Mouse (Mus musculus): Measurements from ENCODE around the gene Ryr1.

Gene Ryr1

DNA sequence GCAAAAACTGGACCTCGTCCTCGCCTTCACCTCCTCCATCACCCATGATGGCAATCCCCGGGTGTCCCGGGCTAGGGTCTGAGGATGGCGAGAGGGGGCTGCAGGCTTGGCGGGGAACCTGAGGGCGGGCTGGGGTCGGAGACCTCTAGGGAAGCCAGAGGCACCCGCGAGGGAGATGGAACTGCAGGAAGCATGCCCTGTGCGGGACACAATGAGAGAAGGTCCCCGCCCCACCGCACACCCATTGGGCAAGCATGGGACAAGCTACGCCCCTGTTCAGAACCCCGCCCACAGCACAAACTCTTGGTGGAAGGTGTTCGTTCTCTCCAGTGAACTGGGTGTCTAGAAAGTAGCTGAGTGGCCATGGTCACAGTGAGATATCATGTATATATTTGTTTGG, at the start of gene Ryr1:
Ryr1 (minus strand) TSS at position 210 of the 400 bp plus-strand sequence.
- DNase-seq (ENCODE audit: extremely low spot score), result peak; percentile 82

DNA sequence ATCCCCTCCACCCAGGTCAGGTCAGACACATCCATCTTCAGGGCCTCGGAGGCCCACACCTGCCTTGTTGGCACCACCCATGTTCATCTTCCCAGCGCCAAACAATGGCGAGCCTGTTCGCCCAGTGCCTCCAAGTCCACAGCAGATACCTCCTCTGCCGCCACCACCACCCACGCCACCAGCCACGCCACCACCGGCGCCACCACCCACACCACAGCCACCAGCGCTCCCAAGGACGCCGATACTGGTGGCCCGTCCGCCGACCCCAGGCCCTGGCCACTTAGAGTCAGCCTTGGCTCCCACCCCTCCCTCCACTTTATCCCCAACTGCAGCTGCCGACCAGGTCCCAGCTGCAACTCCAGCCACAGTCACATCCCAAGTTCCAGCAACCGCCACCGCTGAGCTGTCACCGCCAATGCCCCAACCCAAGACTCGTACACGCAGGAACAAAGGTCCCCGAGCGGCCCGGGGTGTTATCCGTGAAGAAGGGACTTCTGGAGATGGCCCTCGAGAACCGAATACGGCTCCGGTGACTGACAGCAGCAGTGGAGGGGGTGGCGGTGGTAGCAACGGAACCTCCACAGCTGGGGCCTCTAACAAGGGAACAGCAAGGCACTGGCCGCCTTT, 47.5 kb upstream of the Ryr1 start:
- no peak for DNase-seq (ENCODE audit: extremely low spot score)

DNA sequence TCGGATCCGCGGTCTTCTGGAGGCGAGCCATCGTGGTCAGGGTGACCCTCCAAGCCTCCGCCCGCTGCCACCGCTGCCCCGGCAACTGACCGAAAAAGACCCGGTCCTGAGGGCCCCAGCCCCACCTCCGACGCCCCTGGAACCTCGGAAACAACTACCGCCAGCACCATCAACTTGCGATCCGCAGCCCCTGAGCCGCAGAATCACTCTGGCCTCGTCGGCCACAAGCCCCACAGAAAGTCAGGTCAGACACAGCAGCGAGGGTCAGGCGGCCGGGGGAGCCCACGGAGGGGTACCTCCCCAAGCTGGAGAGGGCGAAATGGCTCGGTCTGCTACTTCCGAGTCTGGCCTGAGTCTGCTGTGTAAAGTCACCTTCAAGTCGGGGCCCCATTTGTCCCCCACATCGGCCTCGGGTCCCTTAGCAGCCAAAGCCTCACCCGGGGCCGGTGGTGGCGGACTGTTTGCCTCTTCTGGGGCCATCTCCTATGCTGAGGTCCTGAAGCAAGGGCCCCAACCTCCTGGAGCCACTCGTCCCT, 46.7 kb upstream of the Ryr1 start:
- no peak for DNase-seq (ENCODE audit: extremely low spot score)

DNA sequence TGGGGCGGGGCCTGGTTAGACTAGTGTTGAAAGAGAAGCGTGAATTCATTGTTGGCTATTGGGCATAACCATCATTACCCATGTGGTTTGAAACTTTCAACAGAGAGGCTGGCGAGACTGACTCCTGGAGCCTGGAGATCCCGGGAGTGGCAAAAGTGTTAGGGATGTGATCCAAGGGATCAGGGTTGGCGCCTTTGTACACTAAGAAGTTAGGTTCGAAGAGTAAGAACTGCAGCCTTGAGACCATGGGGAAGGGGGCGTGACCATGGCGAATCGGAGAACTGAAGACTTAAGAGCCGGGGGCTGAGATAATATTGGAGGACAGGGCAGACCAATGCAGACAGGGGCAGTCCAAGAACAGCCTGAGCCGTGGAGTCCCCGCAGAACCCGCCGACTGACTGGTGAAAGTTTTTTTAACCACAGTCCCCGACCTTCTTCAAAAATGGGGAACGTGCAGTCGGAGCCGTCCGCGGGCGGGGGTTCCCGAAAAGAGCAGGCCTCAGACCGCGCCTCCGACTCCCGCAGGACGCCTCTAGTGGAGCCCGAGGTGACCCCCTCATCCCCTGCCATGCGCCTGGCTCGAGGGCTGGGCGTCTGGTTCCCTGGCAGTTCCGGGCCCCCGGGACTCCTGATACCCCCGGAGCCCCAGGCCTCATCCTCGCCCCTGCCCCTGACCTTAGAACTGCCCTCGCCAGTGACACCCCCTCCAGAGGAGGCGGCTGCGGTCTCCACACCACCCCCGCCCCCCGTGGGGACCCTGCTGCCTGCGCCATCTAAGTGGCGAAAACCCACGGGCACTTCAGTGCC, 46.0 kb upstream of the Ryr1 start:
- peak; percentile 55 for DNase-seq (ENCODE audit: extremely low spot score)

DNA sequence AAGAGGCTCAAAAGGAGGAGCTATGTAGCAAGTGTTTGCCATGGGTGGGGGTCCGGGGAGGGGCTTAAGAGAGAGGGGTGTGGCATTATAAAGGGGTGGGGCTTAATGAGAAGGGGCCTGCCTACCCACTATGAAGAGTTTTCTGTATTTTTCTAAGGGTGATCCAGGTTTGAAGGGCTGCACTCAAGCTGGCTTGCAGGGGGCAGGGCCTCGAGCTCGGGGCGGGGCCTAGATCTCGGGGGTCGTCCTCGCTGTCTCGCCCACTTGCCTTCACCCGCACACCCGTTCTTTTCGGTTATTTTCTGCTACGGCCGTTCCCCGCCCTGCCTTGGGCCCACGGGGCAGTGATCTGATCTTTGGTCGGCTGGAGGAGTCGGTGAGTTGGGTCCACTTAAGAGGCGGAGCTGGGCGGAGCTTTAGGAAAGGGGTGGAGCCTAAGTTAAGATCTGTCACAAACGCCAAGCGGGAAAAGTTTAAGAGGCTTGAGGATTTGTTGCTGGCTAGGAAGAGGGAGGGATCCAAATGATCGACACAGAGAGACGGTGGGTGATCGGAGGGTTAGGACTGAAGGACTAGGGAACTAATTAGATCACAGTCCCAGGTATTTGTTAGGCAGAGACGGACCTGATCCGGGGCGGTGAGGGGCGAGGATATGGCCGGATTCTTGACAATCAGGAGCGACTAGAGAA, 45.2 kb upstream of the Ryr1 start, which contains the start of the genes Ggn and Spred3:
Ggn (plus strand) TSS at position 145 of the 689 bp plus-strand sequence.
Spred3 (minus strand) TSS at position 346 of the 689 bp plus-strand sequence.
- DNase-seq (ENCODE audit: extremely low spot score), result peak; percentile 85

DNA sequence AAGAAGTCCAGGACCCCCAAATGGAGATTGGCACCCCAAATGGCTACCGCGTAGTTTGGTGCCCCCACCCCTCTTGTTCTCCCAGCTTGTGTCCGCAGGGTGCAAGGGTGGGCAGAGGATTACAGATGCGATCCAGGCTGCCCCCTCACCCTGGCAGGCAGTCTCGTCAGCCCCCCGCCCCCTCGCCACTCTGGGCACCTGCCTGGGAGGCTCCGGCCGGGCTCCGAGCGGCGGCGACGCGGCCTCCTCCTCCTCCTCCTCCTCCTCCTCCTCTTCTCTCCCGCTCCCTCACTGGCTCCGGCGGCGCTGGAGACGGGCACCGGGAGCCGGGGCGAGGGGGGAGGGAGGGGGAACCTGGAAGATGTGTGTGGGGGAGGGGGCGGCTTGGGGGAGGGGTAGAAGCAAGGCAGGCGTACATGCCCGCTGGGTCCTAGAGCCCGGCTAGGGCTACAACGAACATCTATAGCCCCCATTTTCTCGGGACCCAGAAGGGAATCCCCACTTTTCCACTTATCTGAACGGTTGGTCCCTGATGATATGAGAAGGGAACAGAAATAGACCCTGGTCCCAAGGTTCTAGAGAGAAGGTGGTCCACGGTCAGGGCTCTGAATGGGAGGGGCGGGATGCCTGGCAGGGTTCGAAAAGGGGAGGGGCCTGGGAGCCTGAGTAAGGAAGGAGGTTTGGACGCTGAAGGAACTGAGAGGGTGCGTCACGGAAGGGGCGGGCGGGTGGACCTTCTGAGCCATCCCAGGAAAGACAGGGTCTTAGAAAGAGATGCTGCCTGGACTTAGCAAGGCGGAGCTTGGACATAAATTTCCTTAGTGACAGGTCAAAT, 44.5 kb upstream of the Ryr1 start:
- DNase-seq (ENCODE audit: extremely low spot score), result peak; percentile 92

DNA sequence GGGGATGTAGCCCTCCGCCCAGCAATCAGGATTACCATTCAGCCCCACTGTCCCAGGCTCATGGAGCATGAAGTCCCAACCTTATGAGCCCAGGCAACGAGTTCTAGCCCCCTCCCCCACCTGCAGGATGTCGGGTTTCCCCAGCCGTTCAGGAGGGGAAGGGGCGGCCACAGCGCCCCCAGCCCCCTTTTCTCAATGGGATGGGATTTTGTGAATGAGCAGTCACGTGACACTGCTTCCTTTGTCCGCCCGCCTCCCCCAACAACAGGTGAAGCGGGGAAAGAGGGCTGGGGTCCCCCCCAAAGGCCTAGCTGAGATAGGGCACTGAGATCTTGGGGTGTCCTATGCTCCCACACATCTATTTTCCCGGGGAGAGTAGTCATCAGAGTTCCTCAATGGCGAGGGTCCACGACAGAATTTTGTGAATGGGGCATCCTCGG, 43.8 kb upstream of the Ryr1 start:
- DNase-seq (ENCODE audit: extremely low spot score), result peak; percentile 72

DNA sequence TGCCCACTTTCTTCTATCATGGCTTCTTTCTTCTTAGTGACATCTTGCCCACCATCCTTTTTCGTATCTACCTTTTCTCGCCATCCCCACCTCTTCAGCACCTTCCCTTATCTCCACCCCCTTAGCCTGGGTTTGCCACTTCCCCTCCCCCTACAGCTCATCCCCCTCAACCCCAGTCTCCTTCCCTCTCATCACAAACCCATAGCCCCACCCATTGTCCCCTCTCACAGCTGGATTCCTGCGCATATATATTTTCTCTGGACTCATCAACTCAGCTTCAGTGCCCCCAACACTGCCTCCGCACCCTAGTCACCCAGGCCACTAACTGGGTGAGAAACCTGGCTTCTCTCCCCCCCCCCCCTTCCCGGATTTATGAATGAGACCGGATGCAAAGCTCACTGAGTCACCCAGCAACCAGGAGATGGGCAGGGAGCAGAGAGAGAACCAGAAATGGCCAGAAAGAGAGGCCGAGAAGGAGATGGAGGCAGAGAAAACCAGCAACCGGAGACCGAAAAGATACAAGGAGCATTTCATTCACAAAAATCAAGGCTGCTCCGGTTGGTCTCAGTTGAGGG, 43.2 kb upstream of the Ryr1 start:
- peak; percentile 39 for DNase-seq (ENCODE audit: extremely low spot score)

DNA sequence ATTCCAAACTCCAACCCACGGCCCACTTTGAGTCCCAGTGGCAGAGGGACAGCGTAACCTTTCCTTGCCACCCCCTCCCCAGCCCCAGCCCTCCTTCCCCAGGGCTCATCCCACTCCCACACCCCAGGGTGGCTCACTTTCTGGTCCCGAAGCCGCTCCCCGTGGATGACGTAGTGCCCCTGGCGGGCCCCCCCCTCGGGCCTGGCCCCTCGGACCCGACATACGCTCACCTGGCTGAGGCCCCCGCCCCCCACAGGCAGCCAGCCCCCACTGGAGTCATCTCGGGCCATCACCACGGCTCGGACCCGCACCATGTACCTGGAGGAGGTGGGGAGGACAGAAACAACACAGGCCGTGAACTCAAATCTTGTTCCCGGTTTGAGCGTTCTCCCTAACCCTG, 42.7 kb upstream of the Ryr1 start:
- DNase-seq (ENCODE audit: extremely low spot score), result no peak

DNA sequence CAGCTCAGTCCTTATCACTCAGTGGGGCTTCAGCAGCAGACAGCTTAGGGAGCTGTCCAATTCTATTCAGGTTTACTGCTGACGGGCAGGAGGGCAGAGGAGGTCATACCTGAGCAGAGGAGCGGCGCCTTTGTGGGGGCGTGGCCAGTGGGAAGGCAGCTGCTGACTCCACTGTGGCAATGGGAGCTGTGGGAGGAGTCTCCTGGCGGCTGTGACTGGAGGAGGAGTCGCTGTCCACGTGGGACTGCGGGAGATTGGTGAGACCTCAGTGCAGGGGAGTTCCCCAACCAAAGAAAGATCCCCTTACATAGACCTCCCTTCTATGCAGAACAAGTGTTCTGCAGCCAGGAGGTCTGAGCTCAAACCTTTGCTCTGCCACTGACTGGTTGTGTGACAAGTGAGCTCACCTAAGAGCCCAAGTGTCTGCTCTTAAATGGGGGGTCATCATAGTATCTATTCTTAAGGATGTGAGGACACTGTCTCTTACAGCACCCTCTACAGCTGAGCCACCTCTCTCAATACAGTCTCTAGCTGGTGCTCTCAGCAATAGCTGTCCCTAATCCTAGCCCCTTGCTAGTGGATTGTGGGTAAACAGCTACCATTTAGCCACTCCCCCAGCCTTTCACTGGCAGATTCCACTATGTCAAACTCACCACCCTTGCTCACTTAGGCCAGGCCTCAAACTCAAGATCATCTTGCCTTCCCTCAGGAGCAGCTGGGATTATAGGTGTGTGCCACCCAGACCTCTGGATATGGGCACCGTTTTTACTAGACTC, 38.0 kb upstream of the Ryr1 start:
- DNase-seq (ENCODE audit: extremely low spot score), result peak; percentile 48

DNA sequence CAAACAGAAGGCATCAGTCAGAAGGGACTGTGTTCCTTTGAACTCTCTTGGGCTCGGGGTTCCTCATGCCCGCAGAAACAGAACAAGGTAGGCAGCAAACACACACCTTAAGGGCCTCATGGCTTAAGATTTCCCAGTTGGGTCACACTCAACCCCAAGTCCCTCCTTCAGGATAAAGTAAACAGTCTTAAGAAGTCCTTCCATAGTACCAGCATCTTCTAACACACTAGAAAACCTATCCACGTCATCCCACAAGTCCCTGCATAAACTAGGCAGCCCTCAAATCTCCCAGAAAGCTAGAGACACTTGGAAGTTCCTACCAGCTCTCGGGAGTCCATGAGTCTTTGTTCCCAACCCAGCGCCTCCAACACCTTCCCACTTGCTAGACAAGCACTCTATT, 37.3 kb upstream of the Ryr1 start:
- no peak for DNase-seq (ENCODE audit: extremely low spot score)

DNA sequence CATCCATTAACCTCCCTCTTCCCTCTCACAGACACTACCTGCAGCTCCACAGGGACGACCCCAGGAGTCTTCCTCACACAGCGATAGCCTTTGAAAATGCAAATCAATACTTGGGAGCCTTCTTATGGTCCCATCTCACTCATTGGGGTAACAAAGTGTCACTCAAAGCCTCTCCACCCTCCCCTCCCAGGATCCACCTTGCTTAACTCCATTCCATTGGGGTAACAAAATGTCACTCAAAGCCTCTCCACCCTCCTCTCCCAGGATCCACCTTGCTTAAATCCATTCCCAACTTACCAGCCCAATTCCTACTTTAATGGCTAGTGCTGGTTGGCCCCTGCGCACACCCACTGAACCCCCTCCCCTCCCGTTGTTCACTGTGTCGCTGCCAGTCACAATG, 33.3 kb upstream of the Ryr1 start:
- DNase-seq (ENCODE audit: extremely low spot score), result no peak

DNA sequence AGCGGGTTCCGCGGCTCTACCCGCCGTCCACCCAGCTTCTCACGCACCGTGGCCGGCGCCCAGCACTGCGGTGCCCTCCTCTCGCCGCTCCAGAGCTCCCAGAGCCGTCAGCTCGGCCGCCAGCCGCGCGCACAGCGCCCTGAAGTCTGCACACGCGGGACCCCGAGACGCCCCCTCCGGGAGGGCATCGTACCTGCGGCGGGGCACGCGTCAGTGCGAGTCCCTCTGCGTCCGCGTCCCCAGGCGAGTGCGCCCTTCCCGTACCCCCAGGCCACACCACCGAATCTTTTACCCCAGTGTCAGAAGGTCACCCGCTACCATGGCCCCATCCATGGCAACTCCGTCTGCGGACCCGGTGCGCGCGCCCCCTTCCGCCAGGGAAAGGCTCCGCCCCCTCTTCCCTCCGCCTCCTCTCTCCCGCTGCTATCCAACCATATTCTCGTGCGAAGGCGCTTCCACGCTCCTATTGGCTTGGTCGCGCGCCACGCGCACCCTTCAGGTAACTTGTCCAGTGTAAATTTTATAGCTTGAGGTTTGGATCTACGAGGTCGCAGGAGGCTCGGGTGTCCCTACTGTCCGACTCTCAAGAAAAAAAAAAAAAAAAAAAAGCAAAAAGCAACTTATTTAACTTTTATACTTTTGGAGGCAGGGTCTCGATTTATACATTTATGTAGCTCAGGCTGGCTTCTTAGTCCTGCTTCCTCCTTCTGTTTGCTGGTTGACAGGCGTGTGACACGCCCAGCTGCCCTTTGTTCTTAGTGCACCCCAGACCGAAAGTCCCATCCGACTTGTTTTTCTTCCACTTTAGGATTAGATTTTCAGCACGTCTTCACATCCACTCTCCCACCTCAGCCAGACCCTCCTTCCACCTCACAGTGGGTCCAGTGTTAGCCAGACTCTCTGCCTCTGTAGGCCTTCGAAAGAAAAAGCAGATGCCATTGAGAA, 31.1 kb upstream of the Ryr1 start, which contains the start of gene Fam98c:
Fam98c (minus strand) TSS at position 397 of the 945 bp plus-strand sequence.
- peak; percentile 86 for DNase-seq (ENCODE audit: extremely low spot score)

DNA sequence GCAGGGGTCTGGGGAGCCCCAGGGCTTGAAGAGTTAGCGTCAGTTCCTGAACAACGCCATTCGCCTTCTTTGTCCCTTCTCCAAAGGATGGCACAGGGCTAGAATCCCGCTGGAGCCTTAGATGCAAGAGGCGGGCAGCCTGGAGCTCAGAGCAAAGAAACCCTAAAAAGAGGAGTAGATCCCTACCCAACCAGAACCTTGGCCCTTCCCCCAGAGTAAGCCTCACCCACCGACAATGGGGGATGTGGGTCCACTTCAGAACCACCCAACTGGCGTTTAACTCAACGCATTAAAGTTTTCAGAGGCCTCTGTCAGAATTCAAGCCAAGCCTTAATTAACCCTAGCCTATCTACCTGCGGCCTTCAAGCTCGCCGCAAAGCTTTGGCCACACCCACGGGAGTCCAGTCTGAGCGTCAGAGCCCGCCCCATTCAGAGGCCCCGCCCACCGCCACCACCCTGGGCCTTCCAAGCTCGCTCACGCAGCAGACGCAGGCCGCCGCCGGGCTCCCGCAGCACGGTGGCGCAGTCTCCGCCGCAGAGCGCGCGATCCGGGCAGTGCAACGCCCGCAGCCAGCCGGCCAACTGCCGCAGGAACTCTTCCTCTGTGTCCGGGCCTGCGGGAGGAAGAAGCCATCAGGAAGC, 30.3 kb upstream of the Ryr1 start:
- peak; percentile 85 for DNase-seq (ENCODE audit: extremely low spot score)

DNA sequence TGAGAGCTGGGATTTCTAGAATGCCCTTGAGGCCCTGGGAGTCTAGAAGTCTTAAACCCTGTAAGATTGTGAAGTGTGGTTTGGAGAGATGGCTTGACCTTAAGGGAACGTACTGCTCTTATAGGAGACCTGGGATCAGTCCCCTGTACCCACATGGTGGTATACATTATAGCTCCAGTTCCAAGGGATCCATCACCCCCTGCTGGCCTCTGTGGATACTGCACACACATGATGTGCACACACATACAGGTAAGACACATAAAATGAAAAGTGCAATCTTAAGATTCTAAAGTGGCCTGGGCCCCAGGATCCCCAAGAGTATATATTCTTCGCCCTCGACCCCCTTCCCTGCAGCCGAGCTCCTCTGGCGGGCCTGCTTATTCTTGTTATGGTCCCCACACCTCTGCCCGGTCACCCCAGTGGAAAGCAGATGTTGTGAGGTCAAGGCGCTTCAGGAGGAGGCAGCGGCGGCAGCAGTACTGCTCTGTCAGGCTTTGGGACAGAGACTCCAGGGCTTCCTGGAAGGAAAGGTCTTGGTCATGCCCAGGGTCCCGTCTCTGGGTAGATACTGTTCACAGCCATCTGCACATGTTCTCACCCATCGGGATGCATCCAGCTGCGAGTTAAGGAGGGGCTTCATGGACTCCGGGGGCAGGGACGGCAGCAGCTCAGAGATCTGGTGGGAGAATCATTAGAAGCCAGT, 29.2 kb upstream of the Ryr1 start:
- DNase-seq (ENCODE audit: extremely low spot score), result no peak

DNA sequence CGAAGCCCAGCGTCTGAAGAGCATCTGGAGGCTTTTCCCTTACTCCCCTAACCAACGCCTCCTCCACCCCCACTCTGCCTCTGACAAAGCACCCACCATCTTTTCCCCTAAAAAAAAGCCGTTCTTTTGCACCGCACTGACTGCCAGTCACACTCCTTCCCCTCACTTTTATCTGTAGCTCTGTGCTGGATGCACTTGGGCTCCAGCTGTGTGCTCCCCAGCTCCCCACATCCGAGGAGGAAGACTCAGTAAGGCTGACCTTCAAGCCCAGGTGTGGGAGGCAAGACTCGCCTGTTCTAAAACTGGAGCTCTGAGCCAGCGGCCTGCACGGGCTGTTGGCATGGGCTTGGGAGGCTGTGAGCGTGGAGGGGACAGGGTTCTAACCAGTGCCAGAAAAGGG, 26.5 kb upstream of the Ryr1 start:
- DNase-seq (ENCODE audit: extremely low spot score), result no peak

DNA sequence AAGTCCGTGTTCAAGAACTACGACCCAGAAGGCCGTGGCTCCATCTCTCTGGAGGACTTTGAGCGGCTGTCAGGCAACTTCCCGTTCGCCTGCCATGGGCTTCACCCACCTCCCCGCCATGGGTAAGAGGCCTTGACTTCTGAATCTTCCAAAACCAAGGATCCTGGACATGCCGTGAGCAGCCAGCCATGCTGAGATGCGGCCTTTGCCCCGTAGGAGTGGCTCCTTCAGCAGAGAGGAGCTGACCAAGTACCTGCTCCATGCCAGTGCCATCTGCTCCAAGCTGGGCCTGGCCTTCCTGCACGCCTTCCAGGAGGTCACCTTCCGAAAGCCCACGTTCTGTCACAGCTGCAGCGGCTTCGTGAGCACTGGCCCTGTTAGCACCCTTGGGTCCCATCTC, 23.8 kb upstream of the Ryr1 start:
- DNase-seq (ENCODE audit: extremely low spot score), result no peak
